Mouse (Mus musculus) left cerebral cortex, postnatal 10 days (tissue): Measurements from ENCODE around the gene Shroom3. TPM values are rescaled to one million over a fixed set of nuclear protein-coding genes. Genes with fewer than 3 reads are reported as not detected.
A peak's percentile ranks its signal among the peaks of the same experiment; 100 is the strongest.

ENCODE experiments used
- DNase-seq, 2 experiments: peaks; one replicate each; pipeline ENCODE4 v3.0.0; 2021 to 2022; ENCODE audit warnings: low spot score in 2 of 2, mixed read lengths in 1 of 2; ENCODE audit errors: extremely low spot score in 1 of 2
- intact Hi-C: fragments of 180-260 bp; cut with DNase I; formaldehyde crosslinking; loops from one replicate; pipeline ENCODE4 v1.15.1; 2025
- total RNA-seq, 2 experiments: library from RNA; stranded (reverse); gene quantifications; 2 replicates each; pipeline ENCODE4 v1.2.3; 2021

Gene Shroom3
- total RNA-seq, 2 experiments from 2014 or later: 4.2 to 4.9 TPM

DNA sequence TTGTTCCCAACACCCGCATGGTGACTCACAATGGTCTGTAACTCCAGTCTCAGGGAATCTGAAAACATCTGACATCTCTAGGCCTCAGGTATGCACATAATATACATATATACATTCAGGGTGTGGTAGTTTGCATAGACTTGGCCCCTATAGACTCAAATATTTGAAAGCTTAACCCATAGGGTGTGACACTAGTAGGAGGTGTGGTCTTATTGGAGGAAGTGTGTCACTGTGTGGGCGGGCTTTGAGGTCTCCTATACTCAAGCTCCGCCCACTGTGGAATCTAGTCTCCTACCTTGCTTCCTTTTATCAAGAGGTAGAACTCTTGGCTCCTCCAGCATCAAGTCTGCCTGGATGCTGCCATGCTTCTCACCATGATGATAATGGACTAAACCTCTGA, 91.7 kb downstream of the Shroom3 start:
- intact Hi-C loops: no loop called here
- DNase-seq: no peak

DNA sequence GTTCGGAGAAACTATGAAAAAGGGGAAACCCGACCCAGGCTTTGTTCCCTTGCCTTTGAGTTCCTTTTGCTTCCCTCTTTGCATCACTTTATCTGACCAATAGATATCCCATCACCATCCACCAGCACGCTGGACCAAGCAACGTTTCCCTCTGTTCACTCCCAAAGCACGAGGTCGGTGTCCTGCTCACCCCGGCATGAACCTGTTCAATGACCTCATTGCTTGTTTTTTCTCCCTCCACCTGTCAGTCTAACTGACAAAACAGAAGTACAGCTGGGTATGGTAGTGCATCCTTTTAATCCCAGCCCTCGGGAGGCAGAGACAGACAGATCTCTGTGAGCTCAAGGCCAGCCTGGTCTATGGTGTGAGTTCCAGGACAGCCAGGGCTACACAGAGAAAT, 95.2 kb downstream of the Shroom3 start:
- intact Hi-C loops: no loop called here
- no peak for DNase-seq

DNA sequence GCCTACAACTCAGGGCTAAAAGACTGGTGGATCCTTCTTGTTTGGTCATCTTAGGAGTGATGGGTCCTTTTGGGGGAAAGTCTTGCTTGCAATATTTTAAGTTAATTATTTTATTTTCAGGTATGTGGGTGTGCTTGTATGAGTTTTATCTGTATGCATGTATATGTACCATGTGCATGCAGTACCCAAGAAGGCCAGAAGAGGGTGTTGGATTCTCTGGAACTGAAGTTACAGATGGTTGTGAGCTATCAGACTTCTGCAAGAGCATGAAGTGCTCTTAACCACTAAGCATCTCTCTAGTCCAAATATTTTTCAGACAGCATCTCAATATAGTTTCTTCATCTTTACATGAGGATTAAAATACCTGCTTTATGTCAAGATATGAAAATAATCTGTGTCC, 97.8 kb downstream of the Shroom3 start:
- no peak for DNase-seq
- intact Hi-C loops: no loop called here

DNA sequence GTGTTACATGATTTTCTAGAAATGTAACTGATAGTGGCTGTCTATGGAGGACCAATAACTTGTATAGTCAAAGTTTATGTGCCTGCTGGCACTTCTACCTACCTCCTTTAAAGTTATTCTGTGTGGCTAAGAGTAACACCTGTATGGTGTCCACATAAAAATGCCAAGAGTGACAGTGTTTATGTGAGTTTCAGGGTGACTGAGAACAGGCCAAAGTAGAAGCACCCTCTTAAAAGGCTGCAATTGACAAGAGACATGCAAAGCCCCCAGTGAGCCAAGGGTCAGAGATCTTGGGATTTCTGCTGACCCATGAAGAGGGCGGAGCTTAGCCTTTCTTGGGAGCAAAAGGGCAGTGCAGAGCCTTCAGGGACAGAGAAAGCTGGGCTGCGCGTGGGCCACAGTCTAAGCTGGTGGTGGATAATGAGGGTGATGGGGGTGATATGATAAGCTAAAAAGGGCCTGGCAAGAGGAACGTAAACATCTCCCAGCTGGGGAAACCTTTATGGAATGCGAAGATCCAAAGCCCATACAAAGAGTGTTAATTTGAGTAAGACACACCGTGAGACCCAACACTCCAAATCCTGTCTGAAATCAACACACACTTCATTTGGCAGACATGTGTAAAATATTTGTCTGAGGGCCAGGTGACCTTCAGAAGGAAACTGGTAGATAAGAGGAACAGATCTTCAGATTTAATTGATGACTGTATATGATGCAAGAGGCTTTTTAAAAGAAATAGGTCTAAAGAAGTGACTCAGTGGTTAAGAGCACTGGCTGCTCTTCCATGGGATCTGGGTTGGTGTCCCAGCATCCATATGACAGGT, 101.0 kb downstream of the Shroom3 start:
- intact Hi-C loops: no loop called here
- no peak for DNase-seq

DNA sequence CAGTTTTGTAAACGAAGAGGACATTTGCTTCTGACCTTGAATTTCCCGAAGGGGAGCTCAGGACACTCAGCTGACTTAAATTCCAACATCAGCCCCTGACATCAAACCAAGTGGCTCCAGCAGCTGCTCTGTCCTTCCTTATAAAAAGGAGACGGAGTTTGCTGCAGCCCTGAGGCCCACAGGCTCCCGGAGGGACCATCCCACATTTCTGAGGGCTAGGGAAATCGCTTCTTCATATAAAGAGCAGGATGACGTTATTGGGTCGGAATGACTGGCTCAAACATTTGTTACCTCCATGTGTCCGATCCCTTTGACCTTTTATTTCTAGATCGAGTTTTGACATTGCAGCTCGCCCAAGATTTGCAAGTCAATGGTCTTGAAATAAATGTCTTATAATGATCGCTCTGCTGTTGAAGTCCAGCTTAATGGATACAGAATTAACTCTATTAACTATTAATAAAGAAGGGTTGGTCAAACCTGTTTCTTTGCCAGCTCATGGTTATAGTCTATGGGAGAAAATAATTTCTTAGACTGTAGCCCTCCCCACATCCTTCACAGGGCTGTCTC, 102.7 kb downstream of the Shroom3 start:
- intact Hi-C loops: no loop called here
- DNase-seq: no peak

DNA sequence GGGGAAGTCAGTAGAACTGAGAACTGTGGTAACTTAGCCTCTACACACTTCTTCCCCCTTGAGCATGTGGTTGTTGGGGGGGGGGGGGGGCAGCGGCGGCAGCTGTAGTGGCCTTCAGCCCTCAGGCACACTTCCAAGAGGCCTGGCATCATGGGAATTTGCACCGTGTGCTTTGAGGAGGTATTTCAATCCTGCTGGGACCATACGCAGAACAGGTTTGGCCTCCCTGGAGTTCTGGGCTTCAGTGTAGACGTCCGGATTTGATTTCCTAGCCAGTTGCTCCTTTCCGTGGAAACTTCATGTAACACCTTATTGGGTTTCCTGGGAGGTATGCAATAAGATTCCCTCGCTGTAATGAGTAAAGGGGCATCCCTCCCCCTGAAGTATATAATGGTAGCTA, 105.8 kb downstream of the Shroom3 start:
- intact Hi-C loops: no loop called here

DNA sequence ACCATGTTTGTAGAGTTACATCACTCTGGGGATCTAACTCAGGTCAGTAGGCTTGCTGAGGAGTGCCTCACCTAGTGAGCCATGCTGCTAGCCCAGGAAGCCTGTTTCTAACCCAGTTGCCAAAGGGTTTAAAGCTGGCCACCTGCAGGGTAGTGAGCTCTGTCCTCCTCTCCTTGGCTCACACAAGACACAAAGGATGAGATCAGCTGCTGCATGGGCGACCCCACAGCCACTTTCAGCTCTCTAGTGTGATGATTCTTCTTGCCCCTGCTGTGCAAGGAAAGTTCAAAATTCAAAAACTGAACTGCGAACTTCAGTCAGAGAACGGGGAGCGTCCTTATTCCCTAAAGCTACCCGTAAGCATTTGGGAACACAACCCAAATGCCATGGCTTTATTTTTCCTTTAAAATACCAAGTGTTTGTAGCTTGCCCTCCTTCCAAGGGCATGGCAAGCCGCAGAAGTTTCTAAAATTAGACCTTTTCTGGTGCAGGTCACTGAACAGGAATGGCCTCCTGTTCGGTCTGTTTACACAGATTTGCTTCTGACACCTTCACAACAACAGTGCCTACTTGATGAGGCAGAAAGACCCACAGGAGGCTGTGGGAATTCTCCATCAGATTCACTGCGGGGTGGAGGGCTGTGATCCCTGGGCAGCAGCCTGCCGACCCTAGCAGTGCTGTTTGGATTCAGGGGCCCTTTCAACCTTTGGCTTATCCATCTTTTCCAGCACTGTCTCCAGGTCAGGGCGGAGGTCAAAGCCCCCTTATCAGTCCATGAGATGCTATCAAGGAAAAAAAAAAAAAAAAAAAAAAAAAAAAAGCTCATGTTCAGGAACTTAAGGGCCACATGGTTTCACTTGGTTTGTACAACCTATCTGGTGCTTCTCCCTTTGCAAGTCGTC, 113.1 kb downstream of the Shroom3 start:
- no peak for DNase-seq
- intact Hi-C loops: no loop called here

More for the DNA sequence above, 105.8 kb downstream of the Shroom3 start:
- no peak for DNase-seq

DNA sequence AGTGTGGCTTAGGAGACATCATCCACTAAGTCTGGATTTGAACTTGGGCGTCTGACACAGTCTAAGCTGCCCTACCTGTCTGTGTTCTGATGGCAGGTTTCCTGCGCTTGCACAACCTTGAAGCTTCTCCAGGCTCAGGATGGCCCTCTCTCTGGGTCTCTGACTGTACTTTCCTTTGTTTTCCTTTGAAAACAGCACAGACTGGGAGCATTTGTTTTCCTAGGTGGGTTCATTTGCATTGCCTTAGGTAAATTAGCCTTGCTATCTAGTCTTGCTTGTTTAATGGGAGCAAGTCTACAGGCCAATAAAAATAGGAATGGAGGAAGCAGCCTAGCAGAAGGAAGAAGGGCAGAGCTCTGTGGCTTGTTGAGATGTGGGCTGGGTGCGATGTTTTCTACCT, 114.7 kb downstream of the Shroom3 start:
- no peak for DNase-seq
- intact Hi-C loops: no loop called here

DNA sequence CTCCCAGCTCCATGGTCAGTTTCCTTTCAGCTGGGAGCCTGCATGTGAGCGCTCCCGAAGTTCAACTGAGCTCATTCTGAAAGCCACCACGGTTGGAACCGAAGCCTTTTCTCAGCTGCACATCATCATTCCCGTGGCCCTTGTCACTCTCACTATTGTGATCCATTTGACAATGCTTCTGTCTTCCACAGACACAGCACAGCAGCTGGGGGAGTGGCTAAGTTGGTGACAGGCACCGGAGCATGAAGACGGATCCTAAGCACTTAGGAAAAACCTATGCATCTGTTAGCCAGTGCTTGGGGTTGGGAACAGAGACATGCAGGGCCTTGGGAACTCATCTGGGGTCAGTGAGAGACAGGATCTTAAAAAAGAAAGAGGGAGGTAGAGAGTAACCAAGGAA, 121.1 kb downstream of the Shroom3 start:
- intact Hi-C loops: no loop called here
- no peak for DNase-seq

DNA sequence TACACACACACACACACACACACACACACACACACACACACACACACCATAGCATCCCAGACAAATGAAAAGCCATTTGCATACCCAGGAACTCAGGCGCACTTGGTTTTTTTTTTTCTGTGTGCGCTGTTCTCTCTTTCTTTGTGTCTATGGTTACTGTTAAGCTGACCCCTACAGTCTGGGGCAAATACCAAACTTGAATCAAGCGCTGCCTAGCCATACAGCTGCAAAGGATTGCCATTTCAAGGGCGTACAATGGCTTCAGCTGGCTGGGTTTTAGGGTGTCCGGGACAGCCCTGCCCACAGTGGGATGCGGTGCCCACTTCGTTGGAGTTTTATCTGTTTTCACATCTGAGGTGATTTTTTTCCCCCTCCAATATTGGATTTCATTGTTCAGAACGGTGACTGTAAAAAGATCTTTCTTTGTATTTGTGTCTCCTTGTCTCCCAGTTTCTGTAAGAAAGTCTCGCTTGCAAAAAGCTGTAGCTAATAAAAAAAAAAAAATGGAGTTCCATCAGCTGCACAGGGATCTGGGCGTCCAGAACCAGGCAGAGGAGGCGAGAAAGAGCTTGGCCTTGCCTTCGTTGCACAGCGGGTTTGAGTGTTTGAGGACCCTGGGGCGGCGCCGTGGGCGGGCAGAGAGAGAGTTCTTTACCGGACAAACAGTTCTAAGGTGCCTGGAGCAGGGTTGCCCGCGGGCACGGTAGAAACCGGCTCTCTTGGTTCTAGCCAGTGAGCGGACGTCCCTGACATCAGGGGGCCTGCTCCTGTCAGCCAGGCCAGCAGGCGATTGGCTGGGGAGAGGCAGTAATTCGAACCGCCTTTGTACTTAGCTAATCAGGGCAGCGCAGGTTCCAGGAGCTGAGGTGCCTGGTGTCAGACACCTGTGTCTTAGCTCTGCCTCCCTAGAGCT, 125.5 kb downstream of the Shroom3 start:
- intact Hi-C loops: no loop called here
- DNase-seq: peak in 1 of 2 experiments; percentile 45

DNA sequence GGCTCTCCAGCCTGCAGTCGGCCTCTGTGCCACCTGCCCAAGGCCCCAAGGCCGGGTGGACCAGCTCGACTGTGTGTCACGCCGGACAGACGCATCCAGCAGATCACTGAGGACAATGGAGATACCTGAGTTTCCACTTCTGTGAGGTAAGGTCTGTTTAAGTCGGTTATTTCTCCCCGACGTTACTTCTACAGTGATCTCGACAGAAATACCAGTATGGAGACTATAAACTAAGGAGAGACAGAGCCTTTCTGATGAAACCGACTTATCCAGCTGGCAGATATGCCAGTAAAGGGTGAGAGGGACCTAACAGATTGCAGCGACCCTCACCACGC, 126.1 kb downstream of the Shroom3 start:
- intact Hi-C loops: no loop called here
- DNase-seq: no peak

DNA sequence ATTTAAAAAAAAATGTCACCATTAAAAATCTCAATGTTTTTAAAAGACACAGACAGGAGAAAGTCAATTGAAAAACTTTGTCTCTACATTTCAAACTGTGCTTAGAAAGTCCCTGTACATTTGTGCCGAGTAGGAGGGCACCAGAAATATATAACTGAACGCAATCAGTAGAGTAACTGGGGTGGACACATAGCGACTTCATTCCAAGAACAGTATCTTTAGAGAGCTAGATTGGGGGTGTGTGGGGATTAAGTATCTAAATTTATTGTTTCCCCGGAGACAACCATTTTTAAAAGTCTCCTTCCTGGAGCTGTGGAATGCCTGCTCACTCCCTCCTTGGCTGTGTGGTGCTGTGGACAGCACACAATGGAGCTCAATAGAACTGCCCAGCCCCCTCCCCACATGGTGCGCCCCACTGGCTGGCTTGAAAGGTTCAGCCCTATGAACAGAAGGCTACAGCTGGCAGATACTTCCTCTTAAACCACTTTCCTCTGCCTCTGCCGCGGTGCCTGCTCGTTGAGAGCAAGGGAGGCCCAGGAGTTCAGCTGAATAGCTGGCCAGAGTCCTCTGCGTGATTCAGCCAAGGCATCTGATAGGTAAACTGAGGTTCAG, 127.8 kb downstream of the Shroom3 start:
- peak; percentile 23 to 43 for DNase-seq
- intact Hi-C loops: no loop called here

DNA sequence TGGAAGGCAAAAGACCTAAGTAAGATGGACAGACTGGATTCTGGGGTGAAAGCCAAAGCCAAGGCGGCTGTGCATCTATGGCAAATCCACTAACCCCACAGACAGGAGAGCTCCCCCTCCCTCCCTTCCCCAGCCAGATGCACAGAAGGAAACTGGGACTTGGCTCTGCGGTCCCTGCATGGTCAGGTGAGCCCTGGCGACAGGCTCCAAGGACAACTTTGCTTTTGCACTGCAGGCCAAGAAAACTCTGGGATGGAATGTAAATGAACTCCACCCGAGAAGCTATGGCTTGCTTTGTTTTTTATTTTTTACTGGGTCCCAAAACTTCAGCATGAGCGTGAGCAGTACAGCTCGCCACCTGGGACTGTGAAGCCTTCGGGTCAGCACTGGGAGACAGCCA, 128.5 kb downstream of the Shroom3 start:
- intact Hi-C loops: no loop called here
- DNase-seq: no peak

DNA sequence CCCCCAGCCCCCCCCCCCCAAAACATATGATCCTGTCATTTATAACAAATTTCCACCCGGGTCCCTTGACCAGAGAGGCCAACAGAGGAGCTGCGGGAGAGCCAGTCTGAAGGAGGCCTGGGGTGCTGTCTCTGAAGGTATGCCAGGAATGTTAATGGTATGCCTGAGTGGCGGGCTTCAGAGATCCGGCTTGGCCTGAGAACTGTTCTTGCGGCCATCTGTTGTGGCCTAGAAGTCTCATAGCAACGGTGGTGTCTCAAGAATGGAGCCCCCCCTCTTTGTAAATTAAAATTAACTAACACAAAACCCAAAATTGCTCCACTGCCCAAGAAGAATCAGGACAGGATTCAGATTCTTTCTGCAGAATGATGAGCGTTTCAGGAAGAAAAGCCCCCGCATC, 129.7 kb downstream of the Shroom3 start:
- DNase-seq: peak; percentile 17 to 52
- intact Hi-C loops: no loop called here

DNA sequence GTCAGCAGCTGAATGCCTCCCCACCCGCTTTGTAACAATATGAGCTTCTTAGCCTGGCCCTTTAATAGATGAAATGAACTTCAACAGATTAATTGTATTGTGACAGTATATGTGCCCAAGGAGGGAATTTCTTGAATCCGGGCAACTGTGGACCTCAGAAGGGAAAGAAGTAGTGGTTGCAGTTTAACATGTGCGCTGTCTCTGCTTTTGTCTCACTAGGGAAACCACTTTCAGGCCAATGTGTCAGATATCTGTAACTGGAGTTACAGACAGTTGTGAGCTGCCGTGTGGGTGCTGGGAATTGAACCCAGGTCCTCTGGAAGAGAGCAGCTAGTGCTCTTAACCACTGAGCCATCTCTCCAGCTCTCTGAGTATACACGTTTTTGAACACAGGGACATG, 130.3 kb downstream of the Shroom3 start:
- intact Hi-C loops: no loop called here
- DNase-seq: no peak

DNA sequence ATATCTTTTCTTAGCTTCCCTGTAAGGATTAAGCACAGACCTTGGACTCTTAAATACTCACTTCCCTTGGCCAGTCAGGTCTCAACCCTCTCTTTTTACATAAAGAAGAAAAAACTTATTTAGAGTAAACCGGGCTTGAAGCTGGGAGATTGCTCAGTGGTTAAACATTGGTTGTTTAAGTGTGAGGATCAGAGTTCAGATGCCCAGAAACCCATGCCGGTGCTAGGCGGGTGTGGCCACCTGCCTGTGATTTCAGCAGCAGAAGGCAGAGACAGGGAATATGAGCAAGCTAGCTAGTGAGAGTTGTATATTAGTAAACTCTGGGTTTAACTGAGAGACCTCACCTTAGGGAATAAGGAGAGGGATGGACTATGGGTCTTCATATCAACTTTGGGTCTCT, 131.4 kb downstream of the Shroom3 start:
- no peak for DNase-seq
- intact Hi-C loops: no loop called here

DNA sequence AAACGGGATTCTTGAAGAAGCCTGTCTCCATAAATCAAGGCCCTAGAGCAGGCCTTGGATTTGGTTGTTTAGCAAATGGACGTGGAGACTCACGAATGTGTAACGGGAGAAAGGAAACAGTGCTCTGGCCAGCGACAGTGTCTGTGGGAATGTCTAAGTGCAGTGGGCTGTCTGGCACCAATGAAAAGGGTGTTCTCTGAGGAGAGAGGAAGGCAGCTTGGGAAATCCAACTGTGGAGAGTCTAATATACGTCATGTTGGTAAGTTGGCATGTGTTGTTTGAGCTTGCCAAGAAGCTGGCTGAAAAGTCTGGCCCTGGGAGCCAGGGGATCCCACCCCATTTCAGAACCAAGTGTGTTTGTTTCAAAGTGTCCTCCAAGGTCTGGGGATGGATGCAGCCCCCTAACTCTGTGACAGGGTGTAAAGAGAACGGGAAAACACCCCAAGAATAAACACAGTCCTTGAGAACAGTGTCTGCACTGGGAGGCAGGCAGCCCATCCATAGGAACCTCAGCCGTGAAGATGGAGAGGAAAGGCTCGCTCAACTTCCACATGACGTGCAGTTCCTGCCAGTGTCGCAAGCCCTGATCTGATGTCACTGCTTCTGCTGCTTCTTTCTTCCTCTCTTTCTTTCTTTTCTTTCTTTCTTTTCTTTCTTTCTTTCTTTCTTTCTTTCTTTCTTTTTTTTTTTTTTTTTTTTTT, 134.0 kb downstream of the Shroom3 start:
- intact Hi-C loops: no loop called here
- no peak for DNase-seq

DNA sequence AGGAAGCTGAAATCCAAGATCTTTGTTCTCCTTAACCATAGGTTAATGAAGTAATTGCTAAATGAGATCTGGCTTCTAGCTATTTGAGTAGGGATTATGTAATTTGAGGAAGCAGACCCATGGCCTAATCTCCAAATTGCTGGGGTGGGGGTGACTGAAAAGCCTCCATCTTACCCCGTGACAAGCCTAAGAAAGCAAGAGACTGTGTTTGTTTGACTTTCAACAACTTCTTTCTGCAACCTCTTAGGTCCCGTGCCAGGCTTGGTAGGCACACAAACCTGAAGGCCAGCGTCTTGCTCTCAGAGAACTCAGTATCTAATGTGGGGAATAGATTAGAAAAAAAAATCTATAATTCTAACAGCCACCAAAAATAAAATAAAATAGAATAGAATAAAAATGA, 138.1 kb downstream of the Shroom3 start:
- intact Hi-C loops: no loop called here

More for the DNA sequence above, 138.1 kb downstream of the Shroom3 start:
- DNase-seq: no peak
